Mouse (Mus musculus) lung, postnatal 0 days (tissue): ENCODE data around the gene Gm43951.

Experiments
- CTCF ChIP-seq: IDR thresholded peaks from 2 replicates; pipeline ENCODE4 v1.5.1; 2016; ENCODE audit warnings: antibody characterized with exemption, mild to moderate bottlenecking
- EP300 ChIP-seq: IDR thresholded peaks from 2 replicates; pipeline ENCODE4 v1.6.1; 2016; ENCODE audit warnings: antibody characterized with exemption, mild to moderate bottlenecking, control low read depth

DNA sequence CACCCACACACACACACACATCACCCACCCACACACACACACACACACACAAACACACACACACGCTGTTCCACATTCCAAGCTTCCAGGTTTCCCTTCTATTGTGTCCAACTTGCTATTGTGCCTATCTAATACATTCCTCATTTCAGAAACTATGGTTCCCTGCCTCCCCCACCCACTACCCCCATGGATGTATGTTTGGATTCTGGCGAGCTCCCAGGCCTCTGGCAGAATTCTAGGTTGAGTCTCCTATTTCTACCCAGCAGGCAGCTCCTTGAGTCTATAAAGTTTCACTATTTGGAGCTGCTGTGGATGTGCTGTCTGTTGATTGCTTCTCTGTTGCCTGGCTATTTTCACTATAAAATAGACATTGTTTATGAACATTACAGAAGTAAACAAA is 50.0 kb downstream of the Gm43951 start:
- TF ChIP-seq CTCF (no peak), EP300 (no peak)
